Mouse (Mus musculus) cerebral cortex, adult 2 months (tissue): ENCODE measurements around the gene Zfp772.

ENCODE experiments used
- WGBS: fragments of 180-500 bp; shearing (Covaris S2); methylation state at CpG from one replicate; pipeline ENCODE4 v1.1.7; 2018; 5-methylcytosine and 5-hydroxymethylcytosine counted together

Gene Zfp772

GRCm38 (mm10) chr7:7209313-7210151, at the start of gene Zfp772:
Gene Zfp772, minus strand, starts transcription at chr7:7209998.
- WGBS: 2% methylated on average over 24 of the region's 24 CpGs

GRCm38 (mm10) chr7:7247228-7247627, 37.4 kb upstream of the Zfp772 start, which contains the start of gene Vmn2r29:
Gene Vmn2r29, minus strand, starts transcription at chr7:7247328.
- WGBS: no CpG with 5 or more reads among the region's 1 CpGs

- WGBS: 11% methylated on average over 18 of the region's 18 CpGs
Observed at GRCm38 (mm10) chr7:7188191-7188942, 21.4 kb downstream of the Zfp772 start.

GRCm38 (mm10) chr7:7187417-7188190, 22.2 kb downstream of the Zfp772 start:
- 27% methylated on average over 13 of the region's 13 CpGs for WGBS

GRCm38 (mm10) chr7:7185897-7186296, 23.9 kb downstream of the Zfp772 start:
- 95% methylated on average over 1 of the region's 1 CpGs for WGBS

GRCm38 (mm10) chr7:7171227-7172147, 38.3 kb downstream of the Zfp772 start, which contains the start of gene Zfp418:
Gene Zfp418, plus strand, starts transcription at chr7:7171330.
- under 1% methylated on average over 26 of the region's 26 CpGs for WGBS
